Comparison of ENCODE assay signal across 18 mouse cellular contexts in the genomic region with DNA sequence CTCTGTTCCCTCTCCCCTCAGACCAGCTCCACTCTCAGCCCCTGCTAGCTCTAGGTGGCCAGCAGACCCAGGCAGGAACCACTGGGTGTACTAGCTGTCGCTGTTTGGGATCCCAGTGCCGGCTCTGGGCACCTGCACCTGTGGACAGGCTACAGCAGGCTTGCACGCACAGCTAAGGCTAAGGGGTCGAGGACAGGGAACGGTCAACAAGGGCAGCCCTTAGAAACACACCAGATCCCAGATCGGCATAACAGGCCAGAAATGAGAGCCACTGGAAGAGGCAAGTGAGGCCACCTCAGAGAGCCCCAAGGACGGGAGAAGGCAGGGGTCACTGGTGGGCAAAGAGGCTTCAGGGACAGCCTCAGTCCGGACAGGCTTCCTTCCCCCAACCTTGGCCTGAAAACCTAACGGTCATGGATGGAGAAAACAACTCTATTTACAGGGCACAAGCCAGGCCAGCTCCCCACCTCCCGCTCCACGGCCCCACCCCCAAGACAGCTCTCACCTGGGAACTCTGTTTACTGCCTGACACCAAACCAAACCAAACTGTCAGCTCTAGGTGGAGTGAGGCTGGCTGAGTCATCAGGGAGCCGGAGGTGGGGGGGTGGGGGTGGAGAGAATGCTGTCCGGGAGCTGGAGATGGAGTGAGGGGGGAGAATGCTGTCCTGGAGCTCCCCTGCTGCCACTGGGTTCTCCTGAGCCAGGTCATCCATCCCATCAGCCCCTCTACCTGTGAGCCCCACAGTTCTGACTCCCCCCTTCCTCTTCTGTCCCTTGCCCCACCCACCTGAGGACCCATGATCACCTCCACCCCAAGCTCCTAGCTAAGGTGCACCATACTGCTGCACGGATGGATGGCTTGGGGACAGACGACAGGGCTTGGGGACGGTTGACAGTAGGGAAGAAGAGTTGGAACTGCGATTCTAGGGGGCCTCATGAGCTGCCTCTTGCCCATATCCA. TPM values are rescaled to one million over a fixed set of nuclear protein-coding genes. Genes with fewer than 3 reads are reported as not detected.
DNase-seq lines count a peak whose midpoint lies in the region; ATAC-seq and TF ChIP-seq lines count a peak whose summit lies in the region.
"Had no signal": no experiment of that assay in that cellular context is flagged by ENCODE, and none has a peak within 500 bp of the region (broad histone marks: within the 10 kb centered on the region; RNA-seq: fewer than 3 reads in every experiment).

No protein-coding gene starts in this region.

- no peak for ATAC-seq in embryonic facial prominence, embryonic 15.5 days (ENCODE audit: insufficient number of reproducible peaks, low FRiP score, low TSS enrichment, low read depth)
- ATAC-seq: activated CD4-positive, CD25-positive, alpha-beta regulatory T cell, adult 4 months had no signal

- TF ChIP-seq POLR2A in ES-Bruce4 (IDR thresholded peaks at IDR 0.05; ENCODE audit: insufficient read depth, low read length), result no peak
- TF ChIP-seq POLR2A in thymus, adult 2 months (IDR thresholded peaks at IDR 0.05; ENCODE audit: control insufficient read depth, extremely low read depth, insufficient read depth, low read length, poor library complexity), result no peak

- no peak for TF ChIP-seq CTCF in ES-Bruce4 (IDR thresholded peaks at IDR 0.05; ENCODE audit: low read depth, low read length)
- no peak for TF ChIP-seq CTCF in thymus, adult 2 months (IDR thresholded peaks at IDR 0.05; ENCODE audit: borderline replicate concordance, control insufficient read depth, extremely low read depth, insufficient read depth, low read length, poor library complexity)

- H3K9me3 ChIP-seq in embryonic facial prominence, embryonic 15.5 days (replicated peaks), result no peaks in the 10 kb centered on the region
- no peaks in the 10 kb centered on the region for H3K9me3 ChIP-seq in embryonic facial prominence, embryonic 10.5 days
- no peaks in the 10 kb centered on the region for H3K9me3 ChIP-seq in ES-Bruce4 (replicated peaks; ENCODE audit: control insufficient read depth, insufficient read depth, low read length, poor library complexity, severe bottlenecking)
- H3K9me3 ChIP-seq: hindbrain, embryonic 12.5 days; intestine, embryonic 15.5 days; limb, embryonic 12.5 days had no signal

- H3K79me2 ChIP-seq in macrophage (ENCODE audit: inconsistent target), result peaks cover 36% of the 10 kb centered on the region

- TF ChIP-seq EP300 in ES-Bruce4 (IDR thresholded peaks at IDR 0.05; ENCODE audit: insufficient read depth, low read depth, low read length), result peak; percentile 70

- no peak overlapping the region for H3K4me2 ChIP-seq in embryonic facial prominence, embryonic 15.5 days (replicated peaks)
- H3K4me2 ChIP-seq: hindbrain, embryonic 12.5 days; limb, embryonic 12.5 days; lung, embryonic 14.5 days had no signal

- H3K4me3 ChIP-seq in embryonic facial prominence, embryonic 15.5 days (replicated peaks), result no peak overlapping the region
- no peak overlapping the region for H3K4me3 ChIP-seq in embryonic facial prominence, embryonic 10.5 days
- H3K4me3 ChIP-seq in ES-Bruce4 (ENCODE audit: low read depth, low read length) (peak overlapping the region; percentile 7; the same call in 1 of the 2 replicates), macrophage (ENCODE audit: inconsistent target) (no peak overlapping the region)
- no peak overlapping the region for H3K4me3 ChIP-seq in thymus, adult 2 months (ENCODE audit: control insufficient read depth, insufficient read depth, low read length)
- H3K4me3 ChIP-seq: hindbrain, embryonic 12.5 days; intestine, embryonic 15.5 days; limb, embryonic 12.5 days had no signal

- H3K27me3 ChIP-seq in embryonic facial prominence, embryonic 15.5 days, result peaks cover 13% of the 10 kb centered on the region
- H3K27me3 ChIP-seq in embryonic facial prominence, embryonic 10.5 days (replicated peaks; ENCODE audit: low read depth, poor library complexity, severe bottlenecking), result peaks cover 56% of the 10 kb centered on the region
- no peaks in the 10 kb centered on the region for H3K27me3 ChIP-seq in ES-Bruce4 (ENCODE audit: control insufficient read depth, insufficient read depth, low read length, poor library complexity, severe bottlenecking)
- peaks cover 2% of the 10 kb centered on the region for H3K27me3 ChIP-seq in thymus, adult 2 months (ENCODE audit: control insufficient read depth, insufficient read depth, low read length)

- H3K9ac ChIP-seq in embryonic facial prominence, embryonic 15.5 days, result no peak overlapping the region
- peak overlapping the region; percentile 72; the same call in 1 of the 2 replicates for H3K9ac ChIP-seq in ES-Bruce4 (ENCODE audit: low read depth, poor library complexity, severe bottlenecking)
- H3K9ac ChIP-seq: hindbrain, embryonic 12.5 days; intestine, embryonic 15.5 days; limb, embryonic 12.5 days; lung, embryonic 14.5 days had no signal

- no peaks in the 10 kb centered on the region for H3K36me3 ChIP-seq in embryonic facial prominence, embryonic 15.5 days
- no peaks in the 10 kb centered on the region for H3K36me3 ChIP-seq in embryonic facial prominence, embryonic 10.5 days (replicated peaks)
- H3K36me3 ChIP-seq in ES-Bruce4 (ENCODE audit: control insufficient read depth, insufficient read depth, low read length, poor library complexity, severe bottlenecking) (no peaks in the 10 kb centered on the region), macrophage (ENCODE audit: inconsistent target) (no peaks in the 10 kb centered on the region)
- H3K36me3 ChIP-seq in thymus, adult 2 months (ENCODE audit: control insufficient read depth, insufficient read depth, low read length), result no peaks in the 10 kb centered on the region
- H3K36me3 ChIP-seq: hindbrain, embryonic 12.5 days; intestine, embryonic 15.5 days; limb, embryonic 12.5 days had no signal

- no peak for DNase-seq in embryonic facial prominence, embryonic 10.5 days (ENCODE audit: low spot score)
- peak; percentile 47 to 65 for DNase-seq in lung, adult 18-20 months
- no peak for DNase-seq in lung, postnatal 4 days
- no peak for DNase-seq in thymus, adult 2 months
- DNase-seq in layer of hippocampus, postnatal 25 days (ENCODE audit: extremely low spot score in 1 of 2, low spot score in 1 of 2), result no peak
- DNase-seq: cerebellum, adult 11-12 months; kidney, postnatal 10 days; thymus, postnatal 14 days had no signal

- H3K27ac ChIP-seq in embryonic facial prominence, embryonic 15.5 days (replicated peaks), result peak overlapping the region; percentile 77; the same call in 1 of the 2 replicates
- H3K27ac ChIP-seq in embryonic facial prominence, embryonic 10.5 days (replicated peaks), result no peak overlapping the region
- H3K27ac ChIP-seq in ES-Bruce4 (ENCODE audit: insufficient read depth, low read length), result 0 out of 2 replicates have a peak overlapping the region, but pooled peaks have one; percentile 10
- H3K27ac ChIP-seq in macrophage, result peak overlapping the region; percentile 80
- H3K27ac ChIP-seq in thymus, adult 2 months (ENCODE audit: control insufficient read depth, insufficient read depth, low read length), result no peak overlapping the region
- H3K27ac ChIP-seq: hindbrain, embryonic 12.5 days; limb, embryonic 12.5 days had no signal

- WGBS in embryonic facial prominence, embryonic 15.5 days, result 45% methylated on average over 17 of the region's 17 CpGs
- 56% methylated on average over 17 of the region's 17 CpGs for WGBS in embryonic facial prominence, embryonic 10.5 days
- WGBS in macrophage (ENCODE audit: missing documents), result 89% methylated on average over 17 of the region's 17 CpGs
- WGBS in thymus, adult 2 months, result 85% methylated on average over 17 of the region's 17 CpGs

- peaks cover 87% of the 10 kb centered on the region for H3K4me1 ChIP-seq in embryonic facial prominence, embryonic 15.5 days
- peaks cover 53% of the 10 kb centered on the region for H3K4me1 ChIP-seq in embryonic facial prominence, embryonic 10.5 days
- H3K4me1 ChIP-seq in ES-Bruce4 (ENCODE audit: control insufficient read depth, insufficient read depth, low read length), result peaks cover 11% of the 10 kb centered on the region
- 0 out of 2 replicates have a peak, but pooled peaks cover 2% of the 10 kb centered on the region for H3K4me1 ChIP-seq in thymus, adult 2 months (replicated peaks; ENCODE audit: control insufficient read depth, insufficient read depth, low read length)

RNA-seq across cellular contexts. Expression of a gene that starts 5.6 kb away (rescaled TPM):
- 8.5 and 10.3 TPM in 2 replicates for polyA plus RNA-seq in embryonic facial prominence, embryonic 15.5 days (2015; fragmentation: Nextera tagmentation; extraction: Ambion mirVana)
- polyA plus RNA-seq in embryonic facial prominence, embryonic 10.5 days (2016; fragmentation: Nextera tagmentation; extraction: Ambion mirVana), result 0.04 and 0.20 TPM in 2 replicates
- polyA plus RNA-seq in ES-Bruce4 (2011; ENCODE audit: insufficient read depth, insufficient read length, low read depth, missing spikeins), result 25.8 and 28.6 TPM in 2 replicates
- 1,000 to 10,000 TPM in 1 of 26 experiments, 100 to 1,000 TPM in 25; 132 to 1,128 (median 253) TPM for total RNA-seq in macrophage (2018; cell fraction: chromatin; rRNA removed)
- total RNA-seq in macrophage (2018; cell fraction: cytosol; rRNA removed), result 100 to 1,000 TPM in 12 of 26 experiments, 10 to 100 TPM in 14; 46.7 to 172 (median 94.6) TPM
- total RNA-seq in macrophage (2018; cell fraction: nucleus; rRNA removed), result 100 to 1,000 TPM; 108 to 342 (median 214) TPM
- 41.7 to 78.3 TPM (median 63.2 TPM) in 3 replicates for polyA plus RNA-seq in macrophage (2018)
- 3.3 and 4.0 TPM in 2 replicates for polyA plus RNA-seq in thymus, adult 2 months (2012; rRNA removed)
- 1 to 10 TPM; 3.2 to 3.5 TPM for total RNA-seq in layer of hippocampus, postnatal 25 days (2021)
- total RNA-seq: granulocyte monocyte progenitor cell, adult 5-6 weeks; neutrophil, adult 5-6 weeks had no signal
- polyA plus RNA-seq: activated CD4-positive, CD25-positive, alpha-beta regulatory T cell, adult 4 months had no signal

RNA-seq across cellular contexts. Expression of a gene that starts 11.9 kb away (rescaled TPM):
- 10.9 and 16.5 TPM in 2 replicates for polyA plus RNA-seq in embryonic facial prominence, embryonic 15.5 days (2015; fragmentation: Nextera tagmentation; extraction: Ambion mirVana)
- polyA plus RNA-seq in embryonic facial prominence, embryonic 10.5 days (2016; fragmentation: Nextera tagmentation; extraction: Ambion mirVana), result 9.3 and 10.1 TPM in 2 replicates
- polyA plus RNA-seq in ES-Bruce4 (2011; ENCODE audit: insufficient read depth, insufficient read length, low read depth, missing spikeins) (4.9 and 7.6 TPM in 2 replicates), macrophage (2018) (1.9 to 4.4 TPM (median 4.2 TPM) in 3 replicates)
- 1 to 10 TPM in 20 of 26 experiments, under 1 TPM in 6; 0.48 to 6.2 (median 2.3) TPM for total RNA-seq in macrophage (2018; cell fraction: chromatin; rRNA removed)
- total RNA-seq in macrophage (2018; cell fraction: cytosol; rRNA removed), result 1 to 10 TPM; 2.4 to 6.4 (median 3.8) TPM
- 1 to 10 TPM; 1.8 to 5.3 (median 2.9) TPM for total RNA-seq in macrophage (2018; cell fraction: nucleus; rRNA removed)
- 2.8 and 2.9 TPM in 2 replicates for polyA plus RNA-seq in thymus, adult 2 months (2012; rRNA removed)
- 10 to 100 TPM; 13.5 to 14.7 TPM for total RNA-seq in layer of hippocampus, postnatal 25 days (2021)

RNA-seq across cellular contexts. Expression of a gene that starts 32.4 kb away (rescaled TPM):
- 99.7 and 110 TPM in 2 replicates for polyA plus RNA-seq in embryonic facial prominence, embryonic 15.5 days (2015; fragmentation: Nextera tagmentation; extraction: Ambion mirVana)
- polyA plus RNA-seq in embryonic facial prominence, embryonic 10.5 days (2016; fragmentation: Nextera tagmentation; extraction: Ambion mirVana), result 180 and 183 TPM in 2 replicates
- 58.9 and 59.1 TPM in 2 replicates for polyA plus RNA-seq in ES-Bruce4 (2011; ENCODE audit: insufficient read depth, insufficient read length, low read depth, missing spikeins)
- 10 to 100 TPM in 23 of 26 experiments, 1 to 10 TPM in 3; 5.3 to 54.6 (median 24.2) TPM for total RNA-seq in macrophage (2018; cell fraction: chromatin; rRNA removed)
- 10 to 100 TPM in 22 of 26 experiments, 1 to 10 TPM in 4; 7.2 to 27.0 (median 12.5) TPM for total RNA-seq in macrophage (2018; cell fraction: cytosol; rRNA removed)
- 10 to 100 TPM in 21 of 26 experiments, 1 to 10 TPM in 5; 7.7 to 62.7 (median 23.5) TPM for total RNA-seq in macrophage (2018; cell fraction: nucleus; rRNA removed)
- 10.7 to 17.8 TPM (median 14.2 TPM) in 3 replicates for polyA plus RNA-seq in macrophage (2018)
- 124 and 126 TPM in 2 replicates for polyA plus RNA-seq in thymus, adult 2 months (2012; rRNA removed)
- total RNA-seq in layer of hippocampus, postnatal 25 days (2021), result 1 to 10 TPM; 8.0 to 9.7 TPM

RNA-seq across cellular contexts. Expression of a gene that starts 36.4 kb away (rescaled TPM):
- polyA plus RNA-seq in embryonic facial prominence, embryonic 15.5 days (2015; fragmentation: Nextera tagmentation; extraction: Ambion mirVana), result 13.4 and 15.3 TPM in 2 replicates
- 3.9 and 4.6 TPM in 2 replicates for polyA plus RNA-seq in embryonic facial prominence, embryonic 10.5 days (2016; fragmentation: Nextera tagmentation; extraction: Ambion mirVana)
- polyA plus RNA-seq in ES-Bruce4 (2011; ENCODE audit: insufficient read depth, insufficient read length, low read depth, missing spikeins) (0.90 and 1.1 TPM in 2 replicates), macrophage (2018) (131 to 514 TPM (median 230 TPM) in 3 replicates)
- 1,000 to 10,000 TPM in 8 of 26 experiments, 100 to 1,000 TPM in 16, 10 to 100 TPM in 2; 64.9 to 1,705 (median 425) TPM for total RNA-seq in macrophage (2018; cell fraction: chromatin; rRNA removed)
- total RNA-seq in macrophage (2018; cell fraction: cytosol; rRNA removed), result 100 to 1,000 TPM; 167 to 665 (median 370) TPM
- 1,000 to 10,000 TPM in 6 of 26 experiments, 100 to 1,000 TPM in 20; 137 to 1,391 (median 650) TPM for total RNA-seq in macrophage (2018; cell fraction: nucleus; rRNA removed)
- polyA plus RNA-seq in thymus, adult 2 months (2012; rRNA removed), result 82.3 and 99.8 TPM in 2 replicates
- total RNA-seq in layer of hippocampus, postnatal 25 days (2021), result 10 to 100 TPM; 11.1 to 11.9 TPM

Comparison
In these comparisons a context has a peak if more than half of its experiments do, and no peak if none do; other contexts are left out.
1. H3K27ac ChIP-seq: peak in embryonic facial prominence, embryonic 15.5 days (single experiment), ES-Bruce4 (single experiment) and macrophage (single experiment); none in embryonic facial prominence, embryonic 10.5 days (single experiment) and thymus, adult 2 months (single experiment).
2. DNase-seq: peak in lung, adult 18-20 months (2 of 2); none in embryonic facial prominence, embryonic 10.5 days (single experiment), lung, postnatal 4 days (0 of 2), thymus, adult 2 months (single experiment) and layer of hippocampus, postnatal 25 days (0 of 2).